Mouse (Mus musculus) megakaryocyte, embryonic 14.5 days (primary cell): ENCODE measurements around the gene Prpf40a.

Experiments used
- FLI1 ChIP-seq: IDR thresholded peaks from 2 replicates; pipeline ENCODE4 v1.6.1; 2012; ENCODE audit warnings: low read length, inconsistent platforms, mixed read lengths
- GATA1 ChIP-seq: IDR thresholded peaks from 3 replicates; pipeline ENCODE4 v1.6.1; 2012; ENCODE audit warnings: mixed read lengths, low read length, inconsistent platforms, borderline replicate concordance

GRCm38 (mm10) chr2:53125998-53126397, 65.1 kb downstream of the Prpf40a start:
- no peak for TF ChIP-seq GATA1
- TF ChIP-seq FLI1 = no peak
